Mouse (Mus musculus) cerebellum, adult 2 months (tissue): ENCODE data around the gene Btbd35f6.
"Not testable (repeated sequence)": the region's sequence is repeated elsewhere in the genome, so short reads cannot be mapped to it uniquely, and the experiment has no call there.

Experiments used
- CTCF ChIP-seq: fragments of 200-500 bp; IDR thresholded peaks from 2 replicates; pipeline ENCODE4 v1.5.1; 2011; ENCODE audit warnings: low read depth, mild to moderate bottlenecking, control low read depth, low read length, moderate library complexity, borderline replicate concordance; ENCODE audit not compliant: insufficient read depth
- POLR2A ChIP-seq: fragments of 200-500 bp; IDR thresholded peaks from 2 replicates; pipeline ENCODE4 v1.6.1; 2011; ENCODE audit warnings: low read length, control low read depth, borderline replicate concordance; ENCODE audit not compliant: insufficient read depth

DNA sequence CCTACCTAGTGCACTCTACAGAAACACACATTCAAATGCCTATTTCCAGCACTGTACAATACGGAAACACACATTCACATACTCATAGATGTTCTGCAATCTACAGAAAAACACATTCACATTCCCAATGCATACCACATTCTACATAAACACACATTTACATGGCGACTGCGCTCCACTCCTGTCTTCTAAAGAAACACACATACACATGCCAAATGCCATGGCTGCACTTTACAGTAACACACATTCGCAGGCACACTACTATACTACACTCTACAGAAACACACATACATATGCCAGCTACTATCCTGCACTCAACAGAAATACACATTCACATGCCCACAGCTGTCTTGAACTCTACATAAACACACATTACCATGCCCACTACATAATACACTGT lies 28.1 kb downstream of the Btbd35f6 start:
- TF ChIP-seq CTCF, POLR2A: not testable (repeated sequence)
